Mouse (Mus musculus) bone marrow, adult 2 months (tissue): ENCODE results near the gene 4931428F04Rik. TPM values are rescaled to one million over a fixed set of nuclear protein-coding genes. Genes with fewer than 3 reads are reported as not detected.

ENCODE experiments used
- H3K27ac ChIP-seq: fragments of 200-500 bp; 2 replicates; pipeline ENCODE4 v1.5.1; 2012; ENCODE audit warnings: low read depth, mild to moderate bottlenecking, control low read depth, inconsistent platforms, low read length; ENCODE audit not compliant: control insufficient read depth, poor library complexity, insufficient read depth
- H3K4me1 ChIP-seq: fragments of 200-500 bp; 2 replicates; pipeline ENCODE4 v1.6.1; 2011; ENCODE audit warnings: low read length; ENCODE audit not compliant: control insufficient read depth, insufficient read depth
- H3K4me3 ChIP-seq: fragments of 200-500 bp; replicated peaks from 2 replicates; pipeline ENCODE3; 2011; ENCODE audit warnings: mild to moderate bottlenecking, low read depth, low read length, control low read depth; ENCODE audit not compliant: control insufficient read depth
- CTCF ChIP-seq: fragments of 200-500 bp; IDR thresholded peaks from 2 replicates; pipeline ENCODE4 v1.5.1; 2011; ENCODE audit warnings: low read length, control low read depth; ENCODE audit not compliant: control insufficient read depth, insufficient read depth
- POLR2A ChIP-seq: fragments of 200-500 bp; IDR thresholded peaks from 2 replicates; pipeline ENCODE4 v1.6.1; 2011; ENCODE audit warnings: low read depth, mild to moderate bottlenecking, control low read depth, low read length, borderline replicate concordance; ENCODE audit not compliant: control insufficient read depth
- whole genome bisulfite sequencing: fragments of 180-500 bp; shearing (Covaris S2); methylation state at CpG from one replicate; pipeline ENCODE4 v1.1.7; 2018; 5-methylcytosine and 5-hydroxymethylcytosine counted together
- polyA plus RNA-seq: library from polyadenylated mRNA; stranded (reverse); fragments of >200 nt; gene quantifications from 2 replicates; pipeline ENCODE4 v1.2.4, GENCODE M21; 2011; ENCODE audit warnings: low replicate concordance; ENCODE audit not compliant: missing spikeins, insufficient read depth, insufficient read length

4931428F04Rik gene
- polyA plus RNA-seq, 1 experiment: 2.2 TPM

GRCm38 (mm10) chr8:105260371-105261099 is 29.1 kb downstream of the 4931428F04Rik start:
- Histone ChIP-seq H3K4me1 (peaks cover 11% of the 10 kb centered on the region), H3K4me3 (no peak overlapping the region), H3K27ac (no peak overlapping the region)
- WGBS: 85% methylated on average over 7 of the region's 7 CpGs
- TF ChIP-seq CTCF: no peak

DNA sequence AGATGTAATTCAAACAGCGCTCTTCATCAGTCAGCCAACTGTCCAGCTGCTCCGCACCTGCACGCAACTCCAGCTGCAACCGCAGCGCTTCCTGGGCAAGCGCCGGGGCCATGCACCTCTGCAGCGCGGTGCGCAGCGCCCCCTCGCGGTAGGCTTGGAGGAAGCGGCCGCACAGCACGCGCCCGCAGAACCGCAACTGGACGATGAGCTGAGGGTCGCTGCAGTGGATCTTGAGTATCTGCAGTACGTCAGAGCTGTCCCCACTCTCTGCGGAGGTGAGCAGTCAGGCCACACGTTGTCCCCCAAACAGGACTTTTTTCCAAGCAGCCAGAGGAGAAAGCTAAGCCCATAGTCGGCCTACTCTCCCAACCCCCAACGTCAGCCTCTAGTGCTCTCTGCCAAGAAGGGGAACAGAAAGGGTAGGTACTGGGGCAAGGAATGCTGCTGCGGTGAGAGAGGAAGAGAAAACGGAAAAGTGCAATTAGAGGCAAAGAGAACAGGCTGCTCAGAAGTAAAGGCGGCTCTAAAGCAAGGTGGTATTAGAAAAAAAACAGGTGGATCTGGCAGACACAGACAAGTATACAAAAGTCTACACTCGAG is 29.8 kb downstream of the 4931428F04Rik start:
- Histone ChIP-seq H3K4me1 (peaks cover 11% of the 10 kb centered on the region), H3K27ac (no peak overlapping the region; the same call in 1 of the 2 replicates), H3K4me3 (peak overlapping the region; percentile 54)
- TF ChIP-seq POLR2A (peak; percentile 48; the same call in 1 of the 2 replicates), CTCF (peak; percentile 95)
- WGBS: 1% methylated on average over 30 of the region's 30 CpGs

- Histone ChIP-seq H3K4me3 (peak overlapping the region; percentile 39), H3K4me1 (peaks cover 11% of the 10 kb centered on the region), H3K27ac (no peak overlapping the region)
- TF ChIP-seq POLR2A: no peak
- TF ChIP-seq CTCF: no peak
- WGBS: 51% methylated on average over 55 of the region's 55 CpGs
Measured at GRCm38 (mm10) chr8:105258911-105259720, 30.5 kb downstream of the 4931428F04Rik start.

DNA sequence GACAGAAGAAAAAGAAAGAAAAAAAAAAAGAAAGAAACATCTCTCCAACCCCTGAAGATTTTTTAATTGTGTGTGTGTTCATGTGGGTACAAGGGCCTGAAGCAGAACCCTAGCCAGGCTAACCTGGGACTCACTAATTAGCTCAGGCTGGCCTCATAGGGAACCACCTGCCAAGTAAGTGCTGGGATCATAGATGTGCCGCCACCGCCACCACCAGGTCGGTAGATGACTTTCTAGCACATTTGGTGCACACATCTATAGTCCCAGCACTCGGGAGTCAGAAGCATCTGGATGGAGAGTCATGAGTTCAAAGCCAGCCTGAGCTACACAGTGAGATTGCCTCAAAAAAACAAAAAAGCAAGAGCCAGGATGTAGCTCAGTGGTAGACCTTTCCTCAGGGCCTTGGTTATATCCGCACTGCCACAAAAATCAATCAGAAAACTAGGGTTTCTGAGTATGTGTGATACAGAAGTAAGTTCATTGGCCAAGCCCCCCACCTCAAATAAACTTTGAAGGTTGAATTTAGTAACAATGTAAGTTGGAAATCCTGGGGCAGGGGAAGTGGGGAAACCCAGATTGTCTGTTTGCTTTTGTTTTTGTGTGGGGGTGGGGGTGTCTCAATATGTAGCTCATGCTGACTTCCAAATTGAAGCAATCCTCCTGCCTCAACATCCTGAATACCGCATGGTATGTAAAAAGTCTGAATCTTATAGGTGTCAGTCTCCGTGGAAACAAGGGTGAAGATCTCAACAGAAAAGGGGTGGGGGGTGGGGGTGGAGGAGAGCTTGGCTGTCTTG is 32.1 kb downstream of the 4931428F04Rik start:
- 80% methylated on average over 7 of the region's 7 CpGs for WGBS
- TF ChIP-seq CTCF: no peak
- TF ChIP-seq POLR2A: no peak
- Histone ChIP-seq H3K4me1 (peaks cover 11% of the 10 kb centered on the region), H3K27ac (no peak overlapping the region), H3K4me3 (no peak overlapping the region)

- TF ChIP-seq POLR2A: no peak
- no peak for TF ChIP-seq CTCF
- 2% methylated on average over 14 of the region's 14 CpGs for WGBS
- Histone ChIP-seq H3K4me1 (peaks cover 5% of the 10 kb centered on the region), H3K4me3 (peak within 1 kb of the TSS; percentile 58), H3K27ac (peak within 1 kb of the TSS; percentile 22; the same call in 1 of the 2 replicates)
Measured at GRCm38 (mm10) chr8:105254966-105255350, 34.7 kb downstream of the 4931428F04Rik start, which contains the start of gene B3gnt9. Gene B3gnt9 (minus strand): TSS chr8:105255153.

- WGBS: under 1% methylated on average over 74 of the region's 74 CpGs
- Histone ChIP-seq H3K4me3 (peak overlapping the region; percentile 58), H3K27ac (peak overlapping the region; percentile 22; the same call in 1 of the 2 replicates), H3K4me1 (peaks cover under 1% of the 10 kb centered on the region)
- TF ChIP-seq POLR2A (no peak; the same call in 1 of the 2 replicates), CTCF (peak; percentile 83)
Measured at GRCm38 (mm10) chr8:105254152-105254965, 35.3 kb downstream of the 4931428F04Rik start.

GRCm38 (mm10) chr8:105253766-105254151 is 35.9 kb downstream of the 4931428F04Rik start:
- H3K27ac ChIP-seq: no peak overlapping the region; the same call in 1 of the 2 replicates
- TF ChIP-seq CTCF: no peak
- TF ChIP-seq POLR2A: no peak
- WGBS: 62% methylated on average over 20 of the region's 20 CpGs
- H3K4me3 ChIP-seq: peak overlapping the region; percentile 58
- no peaks in the 10 kb centered on the region for H3K4me1 ChIP-seq
